Mouse (Mus musculus) C2C12 (cell line): ENCODE data around the gene Gkap1.

Experiments used
- CTCF ChIP-seq: IDR thresholded peaks from one replicate; pipeline ENCODE4 v1.5.1; 2011; ENCODE audit not compliant: control insufficient read depth, insufficient read depth, insufficient read length
- MAX ChIP-seq: IDR thresholded peaks from one replicate; pipeline ENCODE4 v1.6.1; 2011; ENCODE audit warnings: mild to moderate bottlenecking, control low read depth

DNA sequence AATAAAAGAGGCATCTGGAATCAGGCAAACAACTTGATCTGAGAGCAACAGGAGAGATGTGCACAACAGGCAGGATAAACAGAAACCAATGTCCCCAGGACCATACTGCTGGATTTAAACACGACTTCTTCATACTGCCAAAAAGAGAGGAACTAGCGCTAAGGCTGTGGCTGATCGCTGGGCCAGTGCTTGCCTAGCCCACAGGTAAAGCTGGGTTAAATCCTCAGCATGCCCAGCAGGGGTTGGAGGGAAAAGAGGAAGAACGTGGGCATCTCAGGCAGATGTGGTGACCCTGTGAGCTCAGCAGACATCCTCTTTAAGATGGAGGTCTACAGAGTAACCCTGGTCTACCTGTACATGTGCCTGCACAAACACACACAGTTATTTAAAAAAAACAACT, 70.5 kb downstream of the Gkap1 start:
- no peak for TF ChIP-seq CTCF
- no peak for TF ChIP-seq MAX
